Mouse (Mus musculus) MEL (cell line): Measurements from ENCODE around the gene Fgfr2. TPM values are rescaled to one million over a fixed set of nuclear protein-coding genes. Genes with fewer than 3 reads are reported as not detected.
A peak's percentile ranks its signal among the peaks of the same experiment; 100 is the strongest.

ENCODE experiments used
- DNase-seq: peaks from one replicate; pipeline ENCODE4 v3.0.0; 2011; ENCODE audit warnings: low read depth, low spot score
- H3K27ac ChIP-seq: 2 replicates; pipeline ENCODE4 v1.5.1; 2012; ENCODE audit warnings: low read depth, mild to moderate bottlenecking, control low read depth, low read length, moderate library complexity; ENCODE audit not compliant: control insufficient read depth
- H3K27me3 ChIP-seq, 2 experiments: fragments of 150-350 bp in 1 of 2; sonication (generic) in 1 of 2; 2 replicates each; pipeline ENCODE4 v1.6.1; 2012; ENCODE audit warnings: low read length in 2 of 2, mild to moderate bottlenecking in 2 of 2, improper control_type of control experiment in 1 of 2, moderate library complexity in 1 of 2; ENCODE audit not compliant: insufficient read depth in 2 of 2, control insufficient read depth in 1 of 2
- H3K36me3 ChIP-seq, 2 experiments: 2 replicates each; pipeline ENCODE4 v1.6.1; 2012 to 2014; ENCODE audit warnings: low read length in 2 of 2, improper control_type of control experiment in 1 of 2, inconsistent platforms in 1 of 2, mild to moderate bottlenecking in 1 of 2; ENCODE audit not compliant: insufficient read depth in 2 of 2, control insufficient read depth in 1 of 2
- H3K4me1 ChIP-seq, 2 experiments: fragments of 150-350 bp in 1 of 2; sonication (generic) in 1 of 2; 2 replicates each; pipeline ENCODE4 v1.6.1; 2012; ENCODE audit warnings: low read length in 2 of 2, improper control_type of control experiment in 1 of 2, mild to moderate bottlenecking in 1 of 2; ENCODE audit not compliant: insufficient read depth in 2 of 2, control insufficient read depth in 1 of 2
- H3K4me3 ChIP-seq, 2 experiments: fragments of 150-350 bp in 1 of 2; sonication (generic) in 1 of 2; 2 replicates each; pipeline ENCODE4 v1.5.1; 2012; ENCODE audit warnings: low read depth in 2 of 2, low read length in 2 of 2, mild to moderate bottlenecking in 2 of 2, moderate library complexity in 2 of 2, control low read depth in 1 of 2, improper control_type of control experiment in 1 of 2; ENCODE audit not compliant: control insufficient read depth in 1 of 2, insufficient read depth in 1 of 2
- H3K79me2 ChIP-seq: 2 replicates; pipeline ENCODE4 v1.6.1; 2012; ENCODE audit warnings: mild to moderate bottlenecking, low read length, moderate library complexity; ENCODE audit not compliant: control insufficient read depth, poor library complexity, insufficient read depth
- H3K9ac ChIP-seq: 2 replicates; pipeline ENCODE4 v1.6.1; 2012; ENCODE audit warnings: low read depth, mild to moderate bottlenecking, control low read depth, low read length, moderate library complexity; ENCODE audit not compliant: control insufficient read depth, poor library complexity, severe bottlenecking
- H3K9me3 ChIP-seq: fragments of 150-350 bp; sonication (generic); replicated peaks from 2 replicates; pipeline ENCODE4 v1.6.1; 2012; ENCODE audit warnings: mild to moderate bottlenecking, low read length, improper control_type of control experiment, moderate library complexity; ENCODE audit not compliant: insufficient read depth
- E2F4 ChIP-seq: IDR thresholded peaks from 2 replicates; pipeline ENCODE4 v1.6.1; 2011; ENCODE audit warnings: low read depth, low read length, improper control_type of control experiment, borderline replicate concordance
- ELF1 ChIP-seq: IDR thresholded peaks from 2 replicates; pipeline ENCODE4 v1.6.1; 2014; ENCODE audit warnings: low read depth, mild to moderate bottlenecking, inconsistent platforms, low read length, improper control_type of control experiment, moderate library complexity
- EP300 ChIP-seq, 2 experiments: IDR thresholded peaks; 2 replicates each; pipeline ENCODE4 v1.6.1; 2011; ENCODE audit warnings: improper control_type of control experiment in 2 of 2, low read length in 2 of 2, low read depth in 1 of 2, mild to moderate bottlenecking in 1 of 2
- ETS1 ChIP-seq: IDR thresholded peaks from 2 replicates; pipeline ENCODE4 v1.6.1; 2012; ENCODE audit warnings: low read depth, mild to moderate bottlenecking, inconsistent platforms, low read length, improper control_type of control experiment, moderate library complexity
- GATA1 ChIP-seq: IDR thresholded peaks from 2 replicates; pipeline ENCODE4 v1.6.1; 2011; ENCODE audit warnings: low read depth, low read length, improper control_type of control experiment
- HCFC1 ChIP-seq: IDR thresholded peaks from 2 replicates; pipeline ENCODE4 v1.6.1; 2012; ENCODE audit warnings: low read depth, mild to moderate bottlenecking, inconsistent platforms, low read length, improper control_type of control experiment, moderate library complexity
- JUND ChIP-seq: IDR thresholded peaks from 2 replicates; pipeline ENCODE4 v1.6.1; 2011; ENCODE audit warnings: low read depth, mild to moderate bottlenecking, improper control_type of control experiment, low read length
- KAT2A ChIP-seq: conservative IDR thresholded peaks from 2 replicates; pipeline ENCODE4 v1.6.1; 2012; ENCODE audit warnings: low read depth, low read length, improper control_type of control experiment, inconsistent platforms
- MAFK ChIP-seq: IDR thresholded peaks from 2 replicates; pipeline ENCODE4 v1.6.1; 2011; ENCODE audit warnings: low read depth, mild to moderate bottlenecking, low read length, improper control_type of control experiment, borderline replicate concordance
- MAX ChIP-seq: IDR thresholded peaks from 2 replicates; pipeline ENCODE4 v1.6.1; 2011; ENCODE audit warnings: low read length, improper control_type of control experiment
- MEF2A ChIP-seq: IDR thresholded peaks from 2 replicates; pipeline ENCODE4 v1.6.1; 2014; ENCODE audit warnings: low read depth, mild to moderate bottlenecking, inconsistent platforms, low read length, improper control_type of control experiment; ENCODE audit not compliant: poor library complexity, insufficient replicate concordance, severe bottlenecking; ENCODE audit errors: extremely low read depth
- MXI1 ChIP-seq: IDR thresholded peaks from 2 replicates; pipeline ENCODE4 v1.6.1; 2011; ENCODE audit warnings: mild to moderate bottlenecking, low read depth, low read length, improper control_type of control experiment
- MYB ChIP-seq: IDR thresholded peaks from 2 replicates; pipeline ENCODE4 v1.6.1; 2011; ENCODE audit warnings: mild to moderate bottlenecking, low read depth, low read length, improper control_type of control experiment
- MYC ChIP-seq: IDR thresholded peaks from 2 replicates; pipeline ENCODE4 v1.6.1; 2011; ENCODE audit warnings: low read depth, mild to moderate bottlenecking, low read length, improper control_type of control experiment, moderate library complexity
- NELFE ChIP-seq: IDR thresholded peaks from 2 replicates; pipeline ENCODE4 v1.6.1; 2011; ENCODE audit warnings: low read depth, low read length, improper control_type of control experiment
- NRF1 ChIP-seq: IDR thresholded peaks from 2 replicates; pipeline ENCODE4 v1.6.1; 2014; ENCODE audit warnings: low read depth, mild to moderate bottlenecking, inconsistent platforms, low read length, improper control_type of control experiment, moderate library complexity; ENCODE audit not compliant: poor library complexity, insufficient read depth, severe bottlenecking
- POLR2A ChIP-seq, 2 experiments: IDR thresholded peaks; 2 replicates each; pipeline ENCODE4 v1.6.1; 2011 to 2012; ENCODE audit warnings: low read length in 2 of 2, mild to moderate bottlenecking in 2 of 2, control low read depth in 1 of 2, improper control_type of control experiment in 1 of 2, low read depth in 1 of 2, moderate library complexity in 1 of 2; ENCODE audit not compliant: control insufficient read depth in 1 of 2, insufficient read depth in 1 of 2, poor library complexity in 1 of 2
- POLR2AphosphoS5 ChIP-seq: IDR thresholded peaks from 2 replicates; pipeline ENCODE4 v1.6.1; 2012; ENCODE audit warnings: low read depth, borderline replicate concordance, mild to moderate bottlenecking, inconsistent platforms, low read length, moderate library complexity, mixed read lengths
- SIN3A ChIP-seq: IDR thresholded peaks from 2 replicates; pipeline ENCODE4 v1.6.1; 2012; ENCODE audit warnings: low read length, improper control_type of control experiment, inconsistent platforms
- SMC3 ChIP-seq: IDR thresholded peaks from 2 replicates; pipeline ENCODE4 v1.6.1; 2011; ENCODE audit warnings: low read depth, low read length, improper control_type of control experiment
- TAL1 ChIP-seq: IDR thresholded peaks from 2 replicates; pipeline ENCODE4 v1.6.1; 2012; ENCODE audit warnings: mild to moderate bottlenecking, inconsistent platforms, low read length, moderate library complexity, mixed read lengths
- TBP ChIP-seq: IDR thresholded peaks from 2 replicates; pipeline ENCODE4 v1.8.0; 2011; ENCODE audit warnings: low read depth, low read length, improper control_type of control experiment
- TCF12 ChIP-seq: IDR thresholded peaks from 2 replicates; pipeline ENCODE4 v1.6.1; 2014; ENCODE audit warnings: low read depth, mild to moderate bottlenecking, inconsistent platforms, low read length, improper control_type of control experiment, moderate library complexity
- UBTF ChIP-seq: IDR thresholded peaks from 2 replicates; pipeline ENCODE4 v1.6.1; 2012; ENCODE audit warnings: low read depth, mild to moderate bottlenecking, inconsistent platforms, low read length, improper control_type of control experiment, moderate library complexity, borderline replicate concordance; ENCODE audit not compliant: insufficient read depth
- USF1 ChIP-seq: IDR thresholded peaks from 2 replicates; pipeline ENCODE4 v1.6.1; 2014; ENCODE audit warnings: low read depth, mild to moderate bottlenecking, inconsistent platforms, low read length, improper control_type of control experiment, moderate library complexity
- ZC3H11A ChIP-seq: IDR thresholded peaks from 2 replicates; pipeline ENCODE4 v1.6.1; 2012; ENCODE audit warnings: low read depth, mild to moderate bottlenecking, inconsistent platforms, low read length, improper control_type of control experiment
- ZMIZ1 ChIP-seq: IDR thresholded peaks from 2 replicates; pipeline ENCODE4 v1.6.1; 2012; ENCODE audit warnings: low read depth, mild to moderate bottlenecking, inconsistent platforms, low read length, improper control_type of control experiment, moderate library complexity
- ZNF384 ChIP-seq: IDR thresholded peaks from 2 replicates; pipeline ENCODE4 v1.6.1; 2012; ENCODE audit warnings: low read depth, mild to moderate bottlenecking, inconsistent platforms, low read length, improper control_type of control experiment
- polyA plus RNA-seq, 2 experiments: library from polyadenylated mRNA; stranded (reverse) in 1 of 2; unstranded in 1 of 2; fragments of >175 nt in 1 of 2; fragments of >200 nt in 1 of 2; gene quantifications; 2 replicates each; pipeline versions ENCODE4 v1.2.1 to v1.2.4; 2012; ENCODE audit warnings: low replicate concordance in 2 of 2, low read depth in 1 of 2; ENCODE audit not compliant: insufficient read length in 2 of 2, insufficient read depth in 1 of 2, missing spikeins in 1 of 2
- total RNA-seq: library from RNA; depleted of rRNA; stranded (reverse); fragments of 300-350 nt; gene quantifications from 2 replicates; pipeline ENCODE4 v1.2.3, GENCODE M21; 2012

Gene Fgfr2
- total and polyA plus RNA-seq, 3 experiments = not detected

DNA sequence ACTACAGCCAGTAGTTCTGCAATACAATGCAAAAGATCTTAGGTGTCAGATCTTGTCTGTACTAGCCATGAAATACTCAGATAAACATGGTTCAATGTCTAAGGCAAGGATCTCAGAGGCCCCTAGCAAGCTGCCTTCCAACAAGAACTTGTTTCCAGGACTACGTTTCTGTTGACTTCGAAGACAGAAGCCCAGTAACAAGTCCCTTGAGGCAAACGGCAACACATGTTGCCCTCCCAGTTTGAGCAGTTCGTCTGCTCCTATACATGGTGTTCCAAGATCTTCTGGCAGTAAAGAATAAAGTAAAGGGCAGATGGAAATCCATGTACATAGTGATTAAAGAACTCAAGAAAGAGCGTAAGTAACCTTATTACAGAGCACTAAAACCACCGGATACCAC, 269.8 kb downstream of the Fgfr2 start:
- Histone ChIP-seq H3K36me3 (peaks cover 3 to 18% of the 10 kb centered on the region in 2 experiments; a peak in 3 of 4 replicates), H3K4me3 (no peak overlapping the region), H3K9me3 (no peaks in the 10 kb centered on the region), H3K27ac (no peak overlapping the region), H3K79me2 (peaks cover 3% of the 10 kb centered on the region), H3K27me3 (no peaks in the 10 kb centered on the region), H3K4me1 (peaks cover 8% of the 10 kb centered on the region in 2 experiments), H3K9ac (no peak overlapping the region; the same call in 1 of the 2 replicates)
- no peak for DNase-seq
- no peak for TF ChIP-seq UBTF
- no peak for TF ChIP-seq MAFK
- no peak for TF ChIP-seq MEF2A
- TF ChIP-seq EP300 (IDR thresholded peaks at IDR 0.05; ENCODE audit: low read depth in 1 of 2, low read length in 2 of 2) = no peak
- no peak for TF ChIP-seq TAL1
- no peak for TF ChIP-seq TCF12
- no peak for TF ChIP-seq POLR2AphosphoS5
- no peak for TF ChIP-seq NELFE
- no peak for TF ChIP-seq E2F4
- TF ChIP-seq ZNF384 = no peak
- TF ChIP-seq MAX = no peak
- no peak for TF ChIP-seq USF1
- no peak for TF ChIP-seq JUND
- no peak for TF ChIP-seq MXI1
- no peak for TF ChIP-seq ZMIZ1
- TF ChIP-seq ZC3H11A = no peak

DNA sequence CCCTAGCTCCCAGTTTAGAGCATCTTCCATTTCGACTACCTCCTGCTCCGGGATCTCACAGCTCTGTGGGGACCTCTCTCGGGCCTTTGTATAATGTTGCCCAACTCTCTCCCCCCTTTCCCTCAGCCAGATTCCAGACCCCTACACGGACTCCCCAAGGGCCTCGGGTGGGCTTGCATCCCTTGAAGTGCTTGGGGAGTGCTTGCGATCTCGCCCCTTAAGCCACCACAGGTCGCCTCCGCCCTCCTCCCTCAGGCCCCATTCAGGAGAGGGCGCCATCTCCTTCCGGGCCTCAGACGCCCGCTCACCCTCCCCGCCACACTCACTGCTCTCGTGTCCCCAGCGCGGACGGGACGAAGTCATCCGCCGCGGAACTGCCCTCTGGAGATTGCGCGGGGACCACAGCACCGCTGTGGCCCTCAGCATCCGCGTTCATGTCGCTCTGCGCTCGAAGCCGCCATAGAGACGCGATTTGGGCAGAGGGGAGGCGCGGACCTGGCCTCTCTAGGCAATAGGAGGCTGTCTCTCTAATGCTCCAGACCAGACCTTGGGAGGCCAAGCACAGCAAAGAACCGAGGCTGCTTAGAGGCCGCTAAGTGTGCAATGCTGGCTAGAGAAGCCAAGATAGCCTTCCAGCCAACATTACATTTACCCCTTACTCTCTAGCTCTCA, 270.8 kb downstream of the Fgfr2 start, which contains the start of gene Eef1akmt2:
Eef1akmt2 (minus strand) TSS at position 501 of the 672 bp plus-strand sequence.
- no peaks in the 10 kb centered on the region for H3K9me3 ChIP-seq
- peaks cover 8% of the 10 kb centered on the region in 2 experiments for H3K4me1 ChIP-seq
- peak within 1 kb of the TSS; percentile 85 for H3K9ac ChIP-seq
- no peaks in the 10 kb centered on the region for H3K27me3 ChIP-seq
- H3K79me2 ChIP-seq = peaks cover 3% of the 10 kb centered on the region
- H3K27ac ChIP-seq = peak within 1 kb of the TSS; percentile 73
- peaks cover 3 to 18% of the 10 kb centered on the region in 2 experiments; a peak in 3 of 4 replicates for H3K36me3 ChIP-seq
- peak; percentile 93 for DNase-seq
- peak within 1 kb of the TSS; percentile 77 to 95 for H3K4me3 ChIP-seq
- TF ChIP-seq POLR2A (IDR thresholded peaks at IDR 0.05; ENCODE audit: control insufficient read depth in 1 of 2, insufficient read depth in 1 of 2, low read depth in 1 of 2, low read length in 2 of 2, poor library complexity in 1 of 2) (peak in 1 of 2 experiments; percentile 90), HCFC1 (peak; percentile 88), SMC3 (0 out of 2 replicates have a peak, but pooled peaks have one; percentile 7), MYC (no peak; the same call in 1 of the 2 replicates), ZMIZ1 (peak; percentile 89), POLR2AphosphoS5 (peak; percentile 21; the same call in 1 of the 2 replicates), SIN3A (peak; percentile 72), MAFK (no peak), KAT2A (peak; percentile 49), NELFE (peak; percentile 86), GATA1 (no peak), MXI1 (no peak; the same call in 1 of the 2 replicates), EP300 (IDR thresholded peaks at IDR 0.05; ENCODE audit: low read depth in 1 of 2, low read length in 2 of 2) (no peak), ELF1 (peak; percentile 53; the same call in 1 of the 2 replicates), TCF12 (peak; percentile 79), TBP (peak; percentile 82; the same call in 1 of the 2 replicates), MYB (no peak), NRF1 (no peak), UBTF (0 out of 2 replicates have a peak, but pooled peaks have one; percentile 47), MEF2A (no peak), ETS1 (no peak)
